Mouse (Mus musculus) liver, postnatal 0 days (tissue): Measurements from ENCODE around the gene Gtpbp8.

ENCODE experiments used
- CTCF ChIP-seq: sonication (generic); IDR thresholded peaks from 2 replicates; pipeline ENCODE4 v1.5.1; 2016; ENCODE audit warnings: antibody characterized with exemption, low read depth
- EP300 ChIP-seq: IDR thresholded peaks from 2 replicates; pipeline ENCODE4 v1.6.1; 2016; ENCODE audit warnings: antibody characterized with exemption, low read depth, mild to moderate bottlenecking

- TF ChIP-seq CTCF (no peak), EP300 (no peak)
Observed at GRCm38 (mm10) chr16:44765555-44766319, 19.6 kb upstream of the Gtpbp8 start, which contains the start of gene Cd200r1.
